Mouse (Mus musculus) heart, adult 11 months (tissue): Measurements from ENCODE around the gene Bard1.

Experiments
- DNase-seq: peaks from one replicate; pipeline ENCODE4 v3.0.0; 2022

Bard1 gene

GRCm38 (mm10) chr1:71102344-71103173 lies at the start of gene Bard1:
Bard1 (minus strand) TSS chr1:71103146.
- peak; percentile 100 for DNase-seq

- no peak for DNase-seq
These were observed 24.2 kb upstream of the Bard1 start for GRCm38 (mm10) chr1:71127171-71127570.

- no peak for DNase-seq
These were observed 15.6 kb upstream of the Bard1 start for GRCm38 (mm10) chr1:71118511-71118910.

- no peak for DNase-seq
These were observed 14.3 kb upstream of the Bard1 start for GRCm38 (mm10) chr1:71117253-71117652.

- DNase-seq, result no peak
These were observed 12.8 kb upstream of the Bard1 start for GRCm38 (mm10) chr1:71115781-71116180.

GRCm38 (mm10) chr1:71109858-71110257 lies 6.9 kb upstream of the Bard1 start:
- DNase-seq, result no peak

- no peak for DNase-seq
These were observed 3.2 kb upstream of the Bard1 start for GRCm38 (mm10) chr1:71106127-71106526.

- no peak for DNase-seq
These were observed 2.8 kb upstream of the Bard1 start for GRCm38 (mm10) chr1:71105724-71106123.

- no peak for DNase-seq
These were observed 373 bp upstream of the Bard1 start for GRCm38 (mm10) chr1:71103174-71103864.

- DNase-seq, result no peak
These were observed 1.5 kb downstream of the Bard1 start for GRCm38 (mm10) chr1:71101369-71101970.

GRCm38 (mm10) chr1:71100591-71101368 lies 2.2 kb downstream of the Bard1 start:
- no peak for DNase-seq

GRCm38 (mm10) chr1:71099945-71100515 lies 2.9 kb downstream of the Bard1 start:
- DNase-seq, result peak; percentile 84

- no peak for DNase-seq
These were observed 6.9 kb downstream of the Bard1 start for GRCm38 (mm10) chr1:71096031-71096430.

- no peak for DNase-seq
These were observed 7.6 kb downstream of the Bard1 start for GRCm38 (mm10) chr1:71095211-71095805.

GRCm38 (mm10) chr1:71075651-71076050 lies 27.3 kb downstream of the Bard1 start:
- DNase-seq, result no peak

GRCm38 (mm10) chr1:71070771-71071170 lies 32.2 kb downstream of the Bard1 start:
- no peak for DNase-seq

GRCm38 (mm10) chr1:71068728-71069304 lies 34.1 kb downstream of the Bard1 start:
- DNase-seq, result no peak

GRCm38 (mm10) chr1:71063885-71064492 lies 39.0 kb downstream of the Bard1 start:
- DNase-seq, result no peak

- no peak for DNase-seq
These were observed 46.8 kb downstream of the Bard1 start for GRCm38 (mm10) chr1:71056143-71056542.

- DNase-seq, result no peak
These were observed 47.5 kb downstream of the Bard1 start for GRCm38 (mm10) chr1:71055454-71055853.

GRCm38 (mm10) chr1:71052756-71053155 lies 50.2 kb downstream of the Bard1 start:
- DNase-seq, result no peak
